Mouse (Mus musculus): ENCODE data around the gene Gm3543. TPM values are rescaled to one million over a fixed set of nuclear protein-coding genes. Genes with fewer than 3 reads are reported as not detected.

Gene Gm3543
- total RNA-seq (2023): not detected in 4 replicates

DNA sequence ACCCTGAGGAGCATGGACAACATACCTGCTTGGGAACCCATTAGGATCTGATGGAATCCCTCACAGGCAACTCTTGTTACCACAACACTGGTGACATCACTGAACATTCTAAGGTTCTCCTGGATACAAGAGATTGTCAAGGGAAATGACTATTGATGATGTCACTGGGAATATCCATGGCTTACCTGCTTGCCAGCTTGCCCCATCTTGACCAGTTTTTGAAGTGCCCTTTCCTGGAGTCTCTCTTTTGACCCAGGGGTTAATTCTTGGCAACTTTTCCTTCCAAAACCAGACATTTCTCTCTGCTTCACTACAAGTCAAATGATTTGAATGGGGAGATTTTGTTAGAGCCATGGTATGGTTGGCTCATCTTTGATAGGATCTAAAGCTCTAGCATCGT is at the start of gene Gm3543:
Gene Gm3543 (minus strand): TSS at position 101 of the 400 bp plus-strand sequence.

DNA sequence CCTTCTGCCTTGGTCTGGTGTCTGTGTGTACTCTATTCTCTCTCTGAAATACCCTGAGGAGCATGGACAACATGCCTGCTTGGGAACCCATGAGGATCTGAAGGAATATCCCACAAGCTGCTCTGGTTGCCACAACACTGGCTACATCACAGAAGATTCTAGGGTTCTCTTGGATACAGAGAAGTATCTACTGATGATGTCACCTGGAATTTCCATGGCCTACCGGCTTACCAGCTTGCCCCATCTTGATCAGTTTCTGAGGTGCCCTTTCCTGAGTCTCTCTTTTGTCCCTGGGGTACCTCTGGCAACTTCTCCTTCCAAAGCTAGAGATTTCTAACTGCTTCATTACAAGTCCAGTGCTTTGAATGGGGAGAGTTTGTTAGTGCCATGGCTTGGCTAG is 15.3 kb downstream of the Gm3543 start, which contains the start of gene Gm6401:
Gene Gm6401 (minus strand): TSS at position 101 of the 400 bp plus-strand sequence.

DNA sequence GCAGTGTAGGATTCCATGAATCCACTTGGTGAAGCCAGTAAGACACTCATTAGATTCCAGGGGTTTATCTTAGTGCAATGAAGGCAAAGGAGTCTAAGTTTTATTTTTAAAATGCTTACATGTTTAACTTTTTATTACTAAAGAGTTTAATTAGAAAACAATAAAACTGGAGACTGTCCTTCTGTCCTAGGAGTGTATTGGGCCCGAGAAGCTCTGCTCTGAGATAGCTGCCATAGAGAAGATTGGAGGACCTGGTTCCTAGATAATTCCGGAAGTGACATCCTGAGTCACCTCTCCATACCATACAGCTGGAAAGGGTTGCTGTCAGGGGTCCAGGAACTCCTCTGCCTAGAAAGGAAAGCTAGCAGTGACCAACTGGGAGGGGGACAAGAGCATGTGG is 39.4 kb downstream of the Gm3543 start, which contains the start of gene 1700024B05Rik:
Gene 1700024B05Rik (plus strand): TSS at position 301 of the 400 bp plus-strand sequence.

Other genes starting within 250 kb of the Gm3543 start
- not detected in 4 replicates for gene Gm7929, start 232.7 kb downstream of the Gm3543 start, total RNA-seq (2023)
- gene Gm47189, start 210.9 kb downstream of the Gm3543 start, total RNA-seq (2023): not detected in 4 replicates
- gene Gm7980, start 76.0 kb downstream of the Gm3543 start, total RNA-seq (2023): not detected in 4 replicates
- not detected in 4 replicates for gene 1700049E17Rik1, start 58.4 kb downstream of the Gm3543 start, total RNA-seq (2023)
- gene 1700024B05Rik, start 39.3 kb downstream of the Gm3543 start, total RNA-seq (2023): not detected in 4 replicates
- not detected in 4 replicates for gene Gm6401, start 15.4 kb downstream of the Gm3543 start, total RNA-seq (2023)
- gene Gm7951, start 134.0 kb upstream of the Gm3543 start, total RNA-seq (2023): not detected in 4 replicates
- gene Gm17027, start 179.3 kb upstream of the Gm3543 start, total RNA-seq (2023): not detected in 4 replicates
- gene Gm3573, start 207.5 kb upstream of the Gm3543 start, total RNA-seq (2023): not detected in 4 replicates

Data from B cell, adult 62 days (primary cell).